Mouse (Mus musculus) embryonic fibroblast, embryonic 13.5 days (primary cell): ENCODE data around the gene Cp. TPM values are rescaled to one million over a fixed set of nuclear protein-coding genes. Genes with fewer than 3 reads are reported as not detected.
"Not testable (repeated sequence)": the region's sequence is repeated elsewhere in the genome, so short reads cannot be mapped to it uniquely, and the experiment has no call there.

Experiments
- H3K27ac ChIP-seq: 2 replicates; pipeline ENCODE4 v1.5.1; 2012; ENCODE audit warnings: low read length, control low read depth, inconsistent platforms; ENCODE audit not compliant: insufficient read depth
- H3K4me1 ChIP-seq: 2 replicates; pipeline ENCODE4 v1.6.1; 2011; ENCODE audit warnings: low read length; ENCODE audit not compliant: control insufficient read depth, insufficient read depth
- H3K4me3 ChIP-seq: 2 replicates; pipeline ENCODE4 v1.5.1; 2011; ENCODE audit warnings: mild to moderate bottlenecking, control low read depth, low read length; ENCODE audit not compliant: insufficient read depth
- CTCF ChIP-seq: IDR thresholded peaks from 2 replicates; pipeline ENCODE4 v1.5.1; 2011; ENCODE audit warnings: mild to moderate bottlenecking, control low read depth, low read length, moderate library complexity, borderline replicate concordance; ENCODE audit not compliant: insufficient read depth
- POLR2A ChIP-seq: IDR thresholded peaks from 2 replicates; pipeline ENCODE4 v1.6.1; 2011; ENCODE audit warnings: low read depth, mild to moderate bottlenecking, control low read depth, low read length, moderate library complexity
- polyA plus RNA-seq: library from polyadenylated mRNA; stranded (reverse); fragments of >200 nt; gene quantifications from 2 replicates; pipeline ENCODE4 v1.2.4, GENCODE M21; 2011; ENCODE audit warnings: low read depth; ENCODE audit not compliant: missing spikeins, insufficient read length

Cp gene
- polyA plus RNA-seq, 1 experiment: 5.6 TPM

DNA sequence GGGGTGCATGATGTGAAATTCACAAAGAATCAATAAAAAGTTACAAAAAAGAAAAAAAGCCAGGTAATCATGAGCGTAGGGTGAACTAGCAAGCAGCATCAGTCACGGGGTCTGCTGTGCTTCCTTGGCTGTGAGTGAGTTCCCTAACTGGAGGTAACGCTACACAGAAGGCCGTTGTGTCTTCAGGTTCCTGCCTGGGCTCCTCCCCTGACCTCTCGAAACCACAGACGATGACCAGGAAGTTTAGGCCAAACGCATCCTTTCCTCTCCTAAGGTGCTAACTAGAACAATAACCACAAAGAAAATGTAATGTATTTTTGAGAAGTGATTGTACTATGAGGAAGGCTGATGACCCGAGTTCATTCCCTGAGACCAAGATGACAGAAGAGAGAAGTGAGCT lies 47.6 kb downstream of the Cp start:
- no peak for TF ChIP-seq CTCF
- no peak for TF ChIP-seq POLR2A
- Histone ChIP-seq H3K27ac (no peak overlapping the region), H3K4me3 (no peak overlapping the region), H3K4me1 (no peaks in the 10 kb centered on the region)

DNA sequence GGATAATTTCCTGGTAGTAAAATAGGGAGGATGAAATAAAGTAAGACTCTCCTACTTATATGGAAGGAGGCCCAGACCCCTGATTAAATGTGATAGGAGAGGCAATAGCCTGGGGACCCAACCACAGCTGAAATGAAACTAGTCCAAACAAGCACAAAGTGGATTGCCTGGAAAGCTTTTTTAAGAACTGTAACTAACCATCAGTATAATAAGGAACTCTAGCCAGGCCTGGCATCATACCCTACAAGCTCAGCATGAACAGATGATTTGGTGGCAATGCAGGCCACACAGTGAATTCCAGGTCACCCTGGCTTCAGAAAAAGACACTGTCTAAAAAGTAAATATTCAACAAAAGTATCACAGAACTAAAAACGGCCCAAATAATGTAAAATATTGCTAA lies 48.8 kb downstream of the Cp start:
- TF ChIP-seq CTCF (no peak), POLR2A (no peak)
- Histone ChIP-seq H3K4me1 (peaks cover 3% of the 10 kb centered on the region), H3K4me3 (no peak overlapping the region), H3K27ac (no peak overlapping the region)

GRCm38 (mm10) chr3:20007275-20007674 lies 50.4 kb downstream of the Cp start:
- no peak overlapping the region for H3K27ac ChIP-seq
- TF ChIP-seq CTCF (no peak), POLR2A (no peak)
- peaks cover 8% of the 10 kb centered on the region for H3K4me1 ChIP-seq
- H3K4me3 ChIP-seq: no peak overlapping the region

GRCm38 (mm10) chr3:20007759-20008158 lies 50.9 kb downstream of the Cp start:
- H3K4me3 ChIP-seq: no peak overlapping the region
- no peak overlapping the region for H3K27ac ChIP-seq
- peaks cover 8% of the 10 kb centered on the region for H3K4me1 ChIP-seq
- TF ChIP-seq CTCF: no peak
- no peak for TF ChIP-seq POLR2A

GRCm38 (mm10) chr3:20010464-20010863 lies 53.6 kb downstream of the Cp start:
- H3K27ac ChIP-seq: peak overlapping the region; percentile 81
- TF ChIP-seq POLR2A (no peak), CTCF (no peak)
- peaks cover 8% of the 10 kb centered on the region for H3K4me1 ChIP-seq
- H3K4me3 ChIP-seq: no peak overlapping the region

GRCm38 (mm10) chr3:20010905-20011304 lies 54.1 kb downstream of the Cp start:
- H3K4me1 ChIP-seq, H3K4me3 ChIP-seq: not testable (repeated sequence)
- peak overlapping the region; percentile 91 for H3K27ac ChIP-seq

GRCm38 (mm10) chr3:20014454-20014853 lies 57.6 kb downstream of the Cp start:
- H3K4me3 ChIP-seq: no peak overlapping the region
- H3K4me1 ChIP-seq: peaks cover 8% of the 10 kb centered on the region
- no peak overlapping the region for H3K27ac ChIP-seq
- no peak for TF ChIP-seq POLR2A
- no peak for TF ChIP-seq CTCF

GRCm38 (mm10) chr3:20018076-20018475 lies 61.2 kb downstream of the Cp start:
- TF ChIP-seq POLR2A (no peak), CTCF (no peak)
- no peaks in the 10 kb centered on the region for H3K4me1 ChIP-seq
- H3K27ac ChIP-seq: no peak overlapping the region
- no peak overlapping the region for H3K4me3 ChIP-seq

DNA sequence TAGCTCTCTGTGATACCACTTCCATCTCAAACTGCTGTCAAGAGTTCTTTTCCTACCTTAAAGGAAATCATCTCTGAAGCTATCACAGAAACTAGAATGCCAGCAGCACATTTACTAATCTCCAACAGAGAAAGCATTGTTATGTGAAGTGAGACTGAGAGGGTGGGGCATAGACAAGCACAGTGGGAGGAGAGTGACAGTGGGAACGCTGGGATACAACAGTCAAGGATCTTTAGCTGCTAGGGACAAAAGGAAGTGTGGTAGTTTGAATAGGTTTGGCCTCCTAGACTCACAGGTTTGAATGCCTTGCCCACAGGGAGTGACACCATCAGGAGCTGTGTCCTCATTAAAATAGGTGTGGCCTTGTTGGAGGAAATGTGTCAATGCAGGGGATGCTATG lies 67.0 kb downstream of the Cp start:
- Histone ChIP-seq H3K4me1 (no peaks in the 10 kb centered on the region), H3K27ac (no peak overlapping the region), H3K4me3 (no peak overlapping the region)
- no peak for TF ChIP-seq POLR2A
- TF ChIP-seq CTCF: no peak

DNA sequence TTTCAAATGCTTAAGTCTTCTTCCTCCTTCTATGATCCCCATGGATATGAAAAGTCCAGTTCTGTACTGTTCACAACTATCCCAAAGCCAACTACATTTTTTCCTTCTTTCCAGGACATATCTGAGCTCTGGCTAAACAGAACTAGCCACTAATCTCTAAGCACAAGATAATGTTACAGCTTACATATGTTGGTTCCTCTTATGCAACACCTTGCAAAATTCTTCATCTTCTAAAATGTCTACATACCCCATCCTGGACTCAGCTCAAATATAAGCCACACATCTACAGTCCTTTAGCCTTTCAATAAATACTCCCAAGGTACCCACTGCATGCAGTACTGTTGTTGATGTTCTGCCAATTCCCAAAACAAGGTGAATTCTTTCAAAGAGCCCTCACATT lies 69.6 kb downstream of the Cp start:
- no peaks in the 10 kb centered on the region for H3K4me1 ChIP-seq
- no peak for TF ChIP-seq CTCF
- TF ChIP-seq POLR2A: no peak
- no peak overlapping the region for H3K4me3 ChIP-seq
- H3K27ac ChIP-seq: no peak overlapping the region

DNA sequence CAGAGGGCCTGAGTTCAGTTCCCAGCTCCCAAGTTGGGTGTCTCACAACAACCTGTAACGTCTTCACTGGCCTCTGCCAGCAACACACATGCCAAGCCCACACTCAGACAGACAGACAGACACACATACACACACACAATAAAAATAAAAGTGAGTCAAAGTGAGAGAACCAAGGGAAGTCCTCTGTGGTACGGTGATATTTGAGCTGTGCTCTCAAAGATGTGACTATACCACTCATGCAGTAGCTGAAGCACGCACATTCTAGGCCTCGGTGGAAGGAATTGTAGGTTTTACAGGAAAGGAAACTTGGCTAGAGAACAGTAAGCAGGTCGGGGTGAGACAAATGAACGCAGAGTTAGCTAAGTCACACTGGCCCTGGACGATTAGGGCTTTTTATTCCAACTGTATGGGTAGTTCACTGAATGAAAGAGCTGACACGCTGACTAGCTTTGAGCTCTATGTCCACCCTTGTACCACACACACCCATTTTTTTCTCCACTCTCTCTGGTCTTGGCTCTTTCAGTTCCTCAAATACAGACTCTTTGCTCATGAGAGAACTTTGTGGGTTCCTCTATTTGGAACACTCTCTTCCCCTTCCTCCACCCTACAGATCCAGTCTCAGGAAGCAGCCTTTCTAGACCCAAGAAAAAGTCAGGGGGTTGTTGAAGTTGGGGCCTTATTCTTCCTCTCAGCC lies 70.3 kb downstream of the Cp start:
- no peak for TF ChIP-seq CTCF
- Histone ChIP-seq H3K4me3 (no peak overlapping the region), H3K27ac (no peak overlapping the region), H3K4me1 (no peaks in the 10 kb centered on the region)
